Mouse (Mus musculus) liver, embryonic 13.5 days (tissue): ENCODE results near the gene Gm21060. TPM values are rescaled to one million over a fixed set of nuclear protein-coding genes. Genes with fewer than 3 reads are reported as not detected.
A peak's percentile ranks its signal among the peaks of the same experiment; 100 is the strongest.
"Not testable (repeated sequence)": the region's sequence is repeated elsewhere in the genome, so short reads cannot be mapped to it uniquely, and the experiment has no call there.

Source experiments
- ATAC-seq: fragments of 200-750 bp; cut with Nextera tagmentation; 2 replicates; pipeline ENCODE4 v1.8.0; 2017; ENCODE audit warnings: low read depth, mild to moderate bottlenecking, moderate number of reproducible peaks, moderate library complexity
- DNase-seq: peaks from one replicate; pipeline ENCODE4 v3.0.0; 2022
- H3K27ac ChIP-seq: fragments of 300-500 bp; sonication (generic); 2 replicates; pipeline ENCODE4 v1.5.1; 2015; ENCODE audit warnings: moderate library complexity, mild to moderate bottlenecking, inconsistent platforms
- H3K27me3 ChIP-seq: fragments of 300-500 bp; sonication (generic); 2 replicates; pipeline ENCODE4 v1.6.1; 2015; ENCODE audit warnings: mild to moderate bottlenecking, inconsistent platforms
- H3K36me3 ChIP-seq: fragments of 300-500 bp; sonication (generic); 2 replicates; pipeline ENCODE4 v1.6.1; 2015; ENCODE audit warnings: mild to moderate bottlenecking, inconsistent platforms
- H3K4me1 ChIP-seq: fragments of 300-500 bp; sonication (generic); replicated peaks from 2 replicates; pipeline ENCODE4 v1.6.1; 2015; ENCODE audit warnings: inconsistent platforms
- H3K4me2 ChIP-seq: fragments of 300-500 bp; sonication (generic); 2 replicates; pipeline ENCODE4 v1.6.1; 2015; ENCODE audit warnings: inconsistent platforms, mild to moderate bottlenecking, moderate library complexity
- H3K4me3 ChIP-seq: fragments of 300-500 bp; sonication (generic); replicated peaks from 2 replicates; pipeline ENCODE4 v1.5.1; 2015; ENCODE audit warnings: mild to moderate bottlenecking, inconsistent platforms
- H3K9ac ChIP-seq: fragments of 300-500 bp; sonication (generic); 2 replicates; pipeline ENCODE4 v1.6.1; 2015; ENCODE audit warnings: mild to moderate bottlenecking, inconsistent platforms
- H3K9me3 ChIP-seq: fragments of 300-500 bp; sonication (generic); replicated peaks from 2 replicates; pipeline ENCODE4 v1.6.1; 2016; ENCODE audit warnings: inconsistent platforms
- WGBS: fragments of 180-500 bp; shearing (Covaris S2); methylation state at CpG from one replicate; pipeline ENCODE4 v1.1.7; 2015; ENCODE audit not compliant: insufficient replicate concordance; 5-methylcytosine and 5-hydroxymethylcytosine counted together
- polyA plus RNA-seq: library from polyadenylated mRNA; unstranded; fragments of >200 nt; fragmentation: Nextera tagmentation; extraction: Ambion mirVana; gene quantifications from 2 replicates; pipeline ENCODE4 v1.2.1, GENCODE M21; 2015

The Gm21060 gene
- not detected in 2 replicates for polyA plus RNA-seq

GRCm38 (mm10) chr19:61296969-61297368 is at the start of gene Gm21060:
TSS of gene Gm21060 (minus strand) at chr19:61297069.
- no peak for DNase-seq
- no peak within 1 kb of the TSS for H3K9ac ChIP-seq
- H3K27me3 ChIP-seq: no peaks in the 10 kb centered on the region
- 59% methylated on average over 2 of the region's 2 CpGs for WGBS
- H3K36me3 ChIP-seq: no peaks in the 10 kb centered on the region
- no peak for ATAC-seq
- no peak within 1 kb of the TSS for H3K4me3 ChIP-seq
- no peak within 1 kb of the TSS for H3K4me2 ChIP-seq
- no peak within 1 kb of the TSS for H3K27ac ChIP-seq
- no peaks in the 10 kb centered on the region for H3K9me3 ChIP-seq
- H3K4me1 ChIP-seq: no peaks in the 10 kb centered on the region

- not testable (repeated sequence) for ATAC-seq, H3K27me3 ChIP-seq, H3K9me3 ChIP-seq, H3K27ac ChIP-seq, H3K4me3 ChIP-seq, H3K36me3 ChIP-seq, H3K9ac ChIP-seq, H3K4me1 ChIP-seq, DNase-seq, H3K4me2 ChIP-seq
- WGBS: 74% methylated on average over 3 of the region's 3 CpGs
Observed at GRCm38 (mm10) chr19:61320844-61321243, 24.0 kb upstream of the Gm21060 start.

GRCm38 (mm10) chr19:61313185-61313584 is 16.3 kb upstream of the Gm21060 start:
- not testable (repeated sequence) for H3K4me2 ChIP-seq, ATAC-seq, H3K27me3 ChIP-seq, H3K4me1 ChIP-seq, DNase-seq, H3K36me3 ChIP-seq, H3K4me3 ChIP-seq, H3K9me3 ChIP-seq, H3K9ac ChIP-seq, H3K27ac ChIP-seq
- WGBS: 44% methylated on average over 11 of the region's 11 CpGs

- not testable (repeated sequence) for H3K36me3 ChIP-seq, H3K4me3 ChIP-seq, DNase-seq, H3K9me3 ChIP-seq, H3K4me2 ChIP-seq, H3K4me1 ChIP-seq, ATAC-seq, H3K9ac ChIP-seq, H3K27me3 ChIP-seq, H3K27ac ChIP-seq
- WGBS: 69% methylated on average over 10 of the region's 10 CpGs
Observed at GRCm38 (mm10) chr19:61312400-61312799, 15.5 kb upstream of the Gm21060 start.

GRCm38 (mm10) chr19:61308083-61308482 is 11.2 kb upstream of the Gm21060 start:
- not testable (repeated sequence) for H3K36me3 ChIP-seq, H3K27me3 ChIP-seq, H3K4me2 ChIP-seq, H3K9ac ChIP-seq, DNase-seq, H3K9me3 ChIP-seq, H3K4me1 ChIP-seq, ATAC-seq, H3K27ac ChIP-seq, H3K4me3 ChIP-seq
- WGBS: 49% methylated on average over 1 of the region's 1 CpGs

GRCm38 (mm10) chr19:61285033-61285432 is 11.8 kb downstream of the Gm21060 start:
- not testable (repeated sequence) for DNase-seq

GRCm38 (mm10) chr19:61283581-61283980 is 13.3 kb downstream of the Gm21060 start:
- no peak for ATAC-seq
- Histone ChIP-seq H3K27ac (no peak overlapping the region), H3K36me3 (no peaks in the 10 kb centered on the region), H3K27me3 (no peaks in the 10 kb centered on the region), H3K9ac (no peak overlapping the region), H3K4me3 (no peak overlapping the region), H3K4me1 (no peaks in the 10 kb centered on the region), H3K9me3 (no peaks in the 10 kb centered on the region), H3K4me2 (no peak overlapping the region)
- 29% methylated on average over 1 of the region's 1 CpGs for WGBS
- DNase-seq: no peak

More at GRCm38 (mm10) chr19:61285033-61285432, 11.8 kb downstream of the Gm21060 start:
- not testable (repeated sequence) for H3K4me2 ChIP-seq, H3K27ac ChIP-seq, H3K9ac ChIP-seq, H3K27me3 ChIP-seq, H3K4me3 ChIP-seq, H3K36me3 ChIP-seq, ATAC-seq, H3K9me3 ChIP-seq, H3K4me1 ChIP-seq
- 61% methylated on average over 4 of the region's 4 CpGs for WGBS

GRCm38 (mm10) chr19:61275446-61275845 is 21.4 kb downstream of the Gm21060 start:
- DNase-seq (no peak), ATAC-seq (no peak)
- Histone ChIP-seq H3K9ac (no peak overlapping the region), H3K36me3 (no peaks in the 10 kb centered on the region), H3K4me3 (no peak overlapping the region), H3K4me2 (no peak overlapping the region), H3K27ac (no peak overlapping the region), H3K9me3 (no peaks in the 10 kb centered on the region), H3K4me1 (no peaks in the 10 kb centered on the region), H3K27me3 (no peaks in the 10 kb centered on the region)
- WGBS: 80% methylated on average over 1 of the region's 1 CpGs

GRCm38 (mm10) chr19:61269141-61269540 is 27.7 kb downstream of the Gm21060 start:
- H3K4me3 ChIP-seq: not testable (repeated sequence)

GRCm38 (mm10) chr19:61267141-61267540 is 29.7 kb downstream of the Gm21060 start:
- Histone ChIP-seq H3K9me3 (no peaks in the 10 kb centered on the region), H3K27ac (no peak overlapping the region), H3K9ac (no peak overlapping the region), H3K36me3 (no peaks in the 10 kb centered on the region), H3K4me1 (peaks cover 6% of the 10 kb centered on the region), H3K4me2 (no peak overlapping the region), H3K27me3 (no peaks in the 10 kb centered on the region), H3K4me3 (no peak overlapping the region)
- no peak for ATAC-seq
- 15% methylated on average over 7 of the region's 7 CpGs for WGBS
- DNase-seq: no peak

More at GRCm38 (mm10) chr19:61269141-61269540, 27.7 kb downstream of the Gm21060 start:
- WGBS: 17% methylated on average over 11 of the region's 11 CpGs
- H3K9ac ChIP-seq, H3K36me3 ChIP-seq, H3K27me3 ChIP-seq, DNase-seq, H3K4me1 ChIP-seq, H3K27ac ChIP-seq, ATAC-seq, H3K9me3 ChIP-seq, H3K4me2 ChIP-seq: not testable (repeated sequence)

GRCm38 (mm10) chr19:61266651-61267050 is 30.2 kb downstream of the Gm21060 start:
- ATAC-seq: no peak
- DNase-seq: no peak
- H3K9me3 ChIP-seq: no peaks in the 10 kb centered on the region
- peaks cover 6% of the 10 kb centered on the region for H3K4me1 ChIP-seq
- H3K4me2 ChIP-seq: no peak overlapping the region
- no peaks in the 10 kb centered on the region for H3K27me3 ChIP-seq
- H3K27ac ChIP-seq: no peak overlapping the region
- no peak overlapping the region for H3K4me3 ChIP-seq
- WGBS: 2% methylated on average over 25 of the region's 26 CpGs
- H3K9ac ChIP-seq: no peak overlapping the region
- no peaks in the 10 kb centered on the region for H3K36me3 ChIP-seq

- no peak for ATAC-seq
- H3K27ac ChIP-seq: no peak overlapping the region
- peaks cover 6% of the 10 kb centered on the region for H3K4me1 ChIP-seq
- DNase-seq: peak; percentile 48
- WGBS: under 1% methylated on average over 12 of the region's 12 CpGs
- no peak overlapping the region for H3K4me3 ChIP-seq
- no peaks in the 10 kb centered on the region for H3K9me3 ChIP-seq
- no peaks in the 10 kb centered on the region for H3K36me3 ChIP-seq
- H3K4me2 ChIP-seq: no peak overlapping the region
- no peak overlapping the region for H3K9ac ChIP-seq
- no peaks in the 10 kb centered on the region for H3K27me3 ChIP-seq
Observed at GRCm38 (mm10) chr19:61266246-61266615, 30.6 kb downstream of the Gm21060 start.
